Mouse (Mus musculus): ENCODE measurements at regions not wholly inside any gene's neighbourhood (a gene's known extent, or its start where the extent isn't known, plus 50 kb on each side); places are given as distances from the start of the nearest gene placed in this dataset.
"Not testable (repeated sequence)": the region's sequence is repeated elsewhere in the genome, so short reads cannot be mapped to it uniquely, and the experiment has no call there.

DNA sequence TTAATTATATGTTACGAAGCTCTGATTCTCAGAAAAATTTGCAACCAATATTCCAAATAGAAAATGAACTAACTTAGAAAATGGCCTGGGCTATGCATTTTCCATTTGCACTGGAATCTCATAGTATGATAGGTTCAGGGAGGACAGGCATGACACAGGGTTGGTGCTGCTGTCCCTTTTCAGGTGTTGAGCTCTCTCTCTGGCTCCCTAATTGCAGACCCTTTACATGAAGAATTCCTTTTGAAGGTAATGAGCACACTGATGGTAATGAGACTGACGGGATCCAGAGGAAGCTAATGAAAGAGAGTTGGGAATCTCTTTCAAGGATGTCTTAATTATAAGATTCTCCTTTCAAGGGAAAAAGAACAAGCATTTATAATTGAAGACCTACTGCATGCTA, 87.6 kb downstream of the Serpinb8 start:
- no peak for ATAC-seq (replicated peaks; ENCODE audit: poor library complexity, severe bottlenecking)

DNA sequence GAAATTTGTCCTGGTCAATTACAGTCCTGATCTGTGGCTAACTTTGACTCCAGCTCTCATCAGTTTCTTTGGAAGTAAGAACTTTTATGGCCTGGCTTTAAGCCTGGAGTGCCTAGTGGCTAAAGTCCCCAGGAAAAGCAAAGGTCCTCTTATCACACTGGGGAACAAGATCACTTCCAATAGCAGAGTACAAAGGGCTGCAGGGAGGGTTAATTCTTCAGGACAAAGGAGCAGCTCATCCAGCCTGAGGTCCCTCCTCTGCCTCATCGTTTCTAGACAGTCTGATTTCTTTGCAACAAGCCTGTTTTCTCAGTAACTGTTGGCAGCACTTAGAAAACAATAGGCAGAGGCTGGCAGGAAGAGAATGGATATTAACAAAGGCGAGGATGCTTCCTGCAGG, 107.1 kb downstream of the Serpinb8 start:
- no peak for ATAC-seq (replicated peaks; ENCODE audit: poor library complexity, severe bottlenecking)

DNA sequence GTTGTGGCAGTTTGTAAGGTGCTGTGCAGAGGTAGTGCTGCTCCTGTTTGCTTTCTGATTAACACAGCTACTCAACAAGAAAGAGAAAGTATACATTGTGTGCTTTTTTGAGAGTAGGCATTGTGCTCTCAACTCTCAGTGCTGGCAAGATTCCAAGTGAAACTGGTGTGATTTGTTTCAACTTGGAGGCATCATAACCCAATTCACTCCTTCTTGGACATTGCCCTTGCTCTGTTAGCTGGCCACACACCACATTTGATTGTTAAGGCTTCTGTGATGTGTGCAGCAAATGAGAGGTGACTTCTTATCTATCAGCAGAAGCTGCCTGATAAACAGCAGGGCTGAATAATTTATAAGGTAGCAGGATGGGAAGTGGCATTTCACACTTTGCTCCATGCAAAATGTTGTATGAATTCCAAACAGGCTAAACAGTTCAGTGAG, 116.3 kb downstream of the Serpinb8 start:
- ATAC-seq (replicated peaks; ENCODE audit: poor library complexity, severe bottlenecking): no peak

DNA sequence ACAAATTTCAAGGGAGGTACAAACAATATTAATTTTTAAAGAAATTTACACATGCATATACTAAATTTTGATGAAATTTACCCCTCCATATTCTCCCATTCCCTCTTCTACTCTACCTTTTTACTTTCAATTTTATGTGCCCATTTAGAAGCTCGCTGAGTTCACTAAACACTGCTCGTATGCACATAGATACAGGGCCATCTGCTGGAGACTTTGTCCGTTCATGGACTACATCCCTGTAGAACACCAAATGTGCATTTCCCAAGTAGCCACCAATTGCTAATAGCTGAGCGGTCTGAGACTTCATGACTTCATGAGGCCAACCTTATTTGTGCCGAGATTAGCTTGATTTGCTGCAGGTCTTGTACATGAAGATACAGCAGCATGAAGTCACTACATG, 118.8 kb downstream of the Serpinb8 start:
- no peak for ATAC-seq (replicated peaks; ENCODE audit: poor library complexity, severe bottlenecking)

DNA sequence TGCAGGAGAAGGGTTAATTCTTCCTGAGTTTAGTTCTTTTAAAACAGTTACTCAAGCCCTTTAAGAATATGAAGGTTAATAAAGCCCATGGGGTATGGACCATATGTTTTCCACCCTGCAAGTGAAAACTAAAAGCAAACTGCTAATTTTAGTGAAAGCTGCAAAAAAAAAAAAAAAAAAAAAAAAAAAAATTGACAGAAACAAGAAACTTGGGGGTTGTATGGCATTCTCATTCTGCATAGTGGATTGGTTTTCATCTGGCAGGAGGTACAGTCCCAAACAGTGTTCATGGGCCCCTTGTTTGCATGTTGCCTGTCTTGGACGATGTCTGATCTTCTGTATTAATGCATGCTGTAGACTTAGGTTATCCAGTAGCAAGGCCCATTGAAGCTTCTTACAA, 125.1 kb downstream of the Serpinb8 start:
- no peak for ATAC-seq (replicated peaks; ENCODE audit: poor library complexity, severe bottlenecking)

DNA sequence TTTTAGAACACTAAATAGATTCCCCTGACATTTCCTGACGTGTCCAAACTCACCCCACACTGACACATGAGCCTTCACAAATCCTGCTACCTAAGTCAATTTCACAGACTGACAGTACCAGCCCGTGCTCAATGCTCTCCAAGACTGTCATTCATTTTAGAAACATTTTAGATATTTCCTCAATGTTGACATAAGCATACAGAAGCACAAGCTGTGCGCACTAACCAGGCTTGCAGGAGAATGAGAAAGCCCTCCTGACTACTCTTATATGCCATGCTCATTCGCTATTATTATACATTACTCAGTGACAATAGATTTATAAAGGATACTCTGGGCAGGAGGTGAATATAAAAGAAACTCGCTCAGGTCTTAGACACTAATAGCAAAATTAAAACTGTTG, 129.5 kb downstream of the Serpinb8 start:
- no peak for ATAC-seq (replicated peaks; ENCODE audit: poor library complexity, severe bottlenecking)

DNA sequence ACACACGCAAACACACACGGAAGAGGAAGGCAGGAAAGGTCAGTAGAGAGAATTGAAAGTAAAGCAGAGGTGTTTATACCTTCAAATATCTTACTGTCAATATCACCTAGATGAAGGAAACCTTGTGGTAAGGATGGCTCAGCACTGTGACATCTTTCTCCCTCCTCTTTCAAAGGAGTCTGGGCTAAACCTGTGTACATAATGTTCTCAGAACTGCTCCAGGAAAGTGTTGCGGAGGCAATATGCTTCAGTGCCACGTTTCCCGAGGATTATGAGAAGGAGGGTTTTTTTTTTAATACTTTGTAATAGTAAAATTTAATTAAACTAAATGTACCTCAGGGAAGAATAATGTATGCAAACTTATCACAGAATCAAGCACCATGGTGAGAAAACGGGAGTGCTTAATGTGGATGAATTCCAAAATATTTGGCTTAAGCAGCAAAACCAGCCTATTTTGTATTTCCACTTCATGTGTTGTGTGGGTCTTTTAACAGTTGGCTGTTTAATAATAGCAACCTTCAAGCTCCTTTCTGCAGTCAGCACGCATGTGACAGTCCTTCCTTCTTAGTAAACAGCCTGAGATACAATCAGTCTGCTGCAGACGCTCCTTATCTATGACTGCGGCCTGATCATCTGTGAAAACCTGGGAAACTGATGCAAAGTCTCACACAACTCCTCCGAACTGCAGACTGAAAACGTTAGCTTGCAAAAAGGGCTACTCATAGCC, 138.5 kb downstream of the Serpinb8 start:
- no peak for ATAC-seq (replicated peaks; ENCODE audit: poor library complexity, severe bottlenecking)

DNA sequence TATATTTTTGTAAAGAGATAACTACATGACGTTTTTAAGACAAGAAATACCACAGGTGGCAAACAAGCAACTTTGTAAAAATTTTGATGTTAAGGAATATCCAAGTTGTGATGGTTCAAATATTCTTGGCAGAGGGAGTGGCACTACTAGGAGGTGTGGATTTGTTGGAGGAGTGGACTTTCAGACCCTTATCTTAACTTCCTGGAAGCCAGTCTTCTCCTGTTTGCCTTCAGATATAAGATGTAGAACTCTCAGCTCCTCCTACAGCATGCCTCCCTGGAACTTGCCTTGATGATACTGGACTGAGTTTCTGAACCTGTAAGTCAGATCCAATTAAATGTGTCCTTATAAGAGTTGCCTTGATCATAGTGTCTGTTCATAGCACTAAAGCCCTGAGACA, 175.5 kb downstream of the Serpinb8 start:
- ATAC-seq (replicated peaks; ENCODE audit: poor library complexity, severe bottlenecking): no peak

DNA sequence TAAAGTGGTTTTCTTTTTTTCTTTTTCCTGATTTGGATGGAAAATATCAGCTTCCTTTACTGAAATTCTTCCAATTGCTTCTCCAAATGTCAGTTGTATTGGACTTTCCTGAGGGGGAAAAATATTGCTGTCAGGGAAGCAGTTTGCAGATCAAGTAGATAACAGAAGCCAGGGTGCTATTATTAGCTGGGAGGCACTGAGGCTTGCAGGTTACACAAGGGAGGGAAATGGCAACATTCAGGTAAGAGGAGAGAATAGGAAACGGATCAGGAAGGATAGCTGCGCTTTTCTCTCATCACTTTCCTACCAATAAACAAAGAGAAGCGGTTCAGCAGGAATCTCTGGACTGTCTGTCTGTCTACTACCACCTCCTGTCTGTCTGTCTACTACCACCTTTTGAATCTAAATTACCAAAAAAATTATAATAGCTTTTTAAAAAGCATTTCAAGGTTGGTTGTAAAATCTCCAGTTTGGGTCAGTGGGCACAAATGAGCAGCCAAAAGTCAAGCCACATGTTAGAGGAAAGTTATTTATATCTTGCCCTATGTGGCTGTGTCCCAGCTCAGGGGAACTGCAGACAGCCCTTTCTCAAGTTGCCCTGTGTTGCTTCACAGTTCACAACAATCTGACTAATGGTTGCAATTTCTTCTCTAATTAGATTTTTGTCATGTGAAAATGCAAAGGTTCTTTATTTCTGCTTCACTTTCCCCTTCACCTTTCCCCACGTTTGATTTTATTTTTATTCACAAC, 177.6 kb downstream of the Serpinb8 start:
- no peak for ATAC-seq (replicated peaks; ENCODE audit: poor library complexity, severe bottlenecking)

DNA sequence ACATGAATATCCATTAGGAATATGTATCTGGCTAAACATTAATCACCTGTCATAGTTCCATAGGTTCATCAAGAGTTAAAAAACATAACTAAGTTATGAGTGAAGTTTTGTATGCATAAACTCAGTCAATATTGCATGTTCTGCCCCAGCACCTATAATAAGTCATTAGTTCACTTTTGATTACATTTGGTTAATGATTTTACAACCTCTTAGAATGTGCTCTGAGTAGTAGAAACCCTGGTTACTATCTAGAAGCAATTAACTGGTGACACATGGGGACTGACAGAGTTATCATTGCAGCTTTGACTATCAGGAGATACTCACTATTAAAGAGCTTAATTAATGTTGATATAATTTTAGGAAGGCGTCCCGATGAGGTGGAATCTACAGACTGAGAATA, 183.2 kb downstream of the Serpinb8 start:
- ATAC-seq (replicated peaks; ENCODE audit: poor library complexity, severe bottlenecking): no peak

DNA sequence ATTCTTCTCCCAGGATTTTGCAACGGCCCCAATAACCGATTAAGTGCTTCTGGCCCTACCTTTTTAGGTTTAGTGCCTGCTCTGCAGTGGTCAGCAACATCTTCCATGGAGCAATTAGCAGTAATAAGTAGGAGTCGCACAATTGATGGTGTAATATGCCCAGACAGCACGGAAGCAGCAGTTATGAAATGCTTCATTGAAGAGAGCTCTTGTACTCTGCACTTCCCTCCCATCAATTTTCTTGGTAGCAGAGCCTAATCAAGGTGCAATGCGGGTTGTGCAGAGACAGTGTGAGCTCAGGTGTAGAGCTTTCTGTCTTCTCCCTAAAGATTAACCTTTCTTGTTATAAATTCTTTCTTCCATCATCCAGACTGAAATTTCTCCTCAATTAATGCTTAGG, 193.3 kb downstream of the Serpinb8 start:
- no peak for ATAC-seq (replicated peaks; ENCODE audit: poor library complexity, severe bottlenecking)

DNA sequence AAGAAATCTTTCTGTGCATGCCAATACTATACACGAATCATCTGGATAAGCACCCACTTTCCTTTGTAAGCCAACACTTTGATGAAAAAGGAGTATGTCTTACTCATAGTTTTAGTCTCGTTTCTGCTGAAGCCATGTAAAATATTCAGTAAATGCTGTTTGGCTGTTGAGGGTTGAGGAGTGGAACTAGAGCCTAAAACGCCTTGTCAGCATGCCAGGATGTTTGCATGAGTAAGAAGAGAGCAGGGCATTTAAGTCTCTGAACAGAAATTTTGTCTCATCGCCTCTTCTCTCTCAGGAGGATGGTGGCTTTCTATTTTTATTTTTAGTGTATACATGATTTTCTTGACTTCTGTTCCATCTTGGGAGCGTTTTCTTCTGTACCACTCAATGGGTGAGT, 216.0 kb downstream of the Serpinb8 start:
- ATAC-seq (replicated peaks; ENCODE audit: poor library complexity, severe bottlenecking): no peak

DNA sequence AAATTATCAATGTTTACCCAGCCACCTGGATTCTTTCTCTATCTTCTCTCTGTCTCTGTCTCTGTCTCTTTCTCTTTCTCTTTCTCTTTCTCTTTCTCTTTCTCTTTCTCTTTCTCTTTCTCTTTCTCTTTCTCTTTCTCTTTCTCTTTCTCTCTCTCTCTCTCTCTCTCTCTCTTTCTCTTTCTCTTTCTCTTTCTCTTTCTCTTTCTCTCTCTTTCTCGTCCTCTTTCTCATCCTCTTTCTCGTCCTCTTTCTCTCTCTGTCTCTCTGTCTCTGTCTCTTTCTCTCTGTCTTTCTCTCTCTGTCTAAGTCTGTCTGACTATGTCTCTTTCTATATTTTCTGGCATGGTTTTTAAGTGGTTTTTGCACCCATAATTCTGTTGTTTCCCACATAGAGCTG, 217.6 kb downstream of the Serpinb8 start:
- ATAC-seq (replicated peaks; ENCODE audit: poor library complexity, severe bottlenecking): not testable (repeated sequence)

DNA sequence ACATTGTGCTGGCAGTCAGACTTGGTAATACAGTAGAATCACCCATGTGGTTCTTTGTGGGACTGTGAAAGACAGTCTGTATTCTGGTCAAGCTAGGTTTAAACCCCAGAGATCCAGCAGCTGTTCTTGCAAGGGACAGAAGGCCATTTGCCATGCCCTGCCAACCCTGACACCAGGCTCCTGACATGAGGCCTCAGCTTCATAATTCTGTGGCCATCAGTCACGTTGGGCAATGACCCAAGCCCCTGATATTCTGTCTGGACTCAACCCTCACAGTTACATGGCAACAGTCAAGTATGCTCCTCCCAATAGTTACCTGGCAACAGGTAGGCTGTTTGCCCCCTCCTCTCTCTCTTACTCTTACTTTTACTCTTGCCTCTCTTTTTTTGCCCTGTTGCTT, 221.3 kb downstream of the Serpinb8 start:
- ATAC-seq (replicated peaks; ENCODE audit: poor library complexity, severe bottlenecking): no peak

DNA sequence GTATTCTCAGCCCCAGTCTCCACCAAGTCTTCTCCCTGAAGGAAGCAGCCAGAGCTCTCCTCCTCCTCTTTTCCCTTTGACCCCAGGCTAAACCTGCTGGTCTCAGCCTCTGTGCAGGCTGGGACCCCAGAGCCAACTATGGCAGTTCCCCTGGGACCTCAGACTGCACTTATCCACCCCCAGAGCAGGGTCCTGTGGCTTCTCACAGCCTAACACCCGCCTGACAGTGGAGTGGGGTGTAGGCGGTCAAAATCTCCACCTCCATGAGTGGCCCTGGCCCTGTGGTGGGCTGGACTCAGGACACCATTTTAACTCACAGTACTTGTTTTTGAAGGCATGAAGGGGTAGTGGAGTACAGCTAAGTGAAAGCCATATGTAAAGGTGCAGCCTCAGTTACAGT, 222.1 kb downstream of the Serpinb8 start:
- ATAC-seq (replicated peaks; ENCODE audit: poor library complexity, severe bottlenecking): no peak

DNA sequence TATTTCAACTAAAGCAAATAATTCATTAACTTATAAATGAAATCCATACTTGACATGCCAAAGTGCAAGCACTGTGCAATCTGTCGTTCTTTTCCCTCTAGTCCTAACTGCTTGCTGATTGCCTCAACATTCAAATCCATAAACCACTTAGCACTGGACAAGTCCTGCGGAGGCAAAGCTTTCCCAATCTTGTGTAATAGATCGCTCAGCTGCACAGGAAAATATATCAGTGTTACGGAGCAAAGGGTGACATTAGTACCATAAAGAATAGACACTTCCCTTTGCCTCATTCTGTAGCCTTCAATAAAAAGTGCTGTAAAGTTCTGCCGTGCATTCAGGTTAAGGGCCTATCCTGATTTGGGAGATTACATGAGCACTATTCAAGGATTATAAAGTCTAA, 248.1 kb downstream of the Serpinb8 start:
- ATAC-seq (replicated peaks; ENCODE audit: poor library complexity, severe bottlenecking): no peak

DNA sequence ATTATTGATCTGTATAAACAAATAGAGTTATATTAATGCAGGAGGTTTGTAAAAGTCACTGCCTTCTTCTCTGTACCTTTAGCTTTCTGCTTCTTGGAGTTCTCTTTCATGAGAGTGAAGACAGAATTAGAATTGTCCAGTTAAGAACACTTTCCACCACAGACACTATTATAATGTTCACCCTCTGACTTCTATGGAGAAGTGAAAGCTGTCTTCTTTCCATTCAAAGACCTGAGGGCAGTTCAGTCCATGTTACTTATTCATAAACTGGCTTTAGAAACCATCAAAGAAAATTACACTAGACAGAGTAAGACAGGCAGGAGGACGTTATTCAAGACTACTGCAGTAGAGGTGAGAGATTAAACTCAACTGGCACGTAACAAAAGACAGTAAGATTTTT, 262.6 kb downstream of the Serpinb8 start:
- ATAC-seq (replicated peaks; ENCODE audit: poor library complexity, severe bottlenecking): no peak

DNA sequence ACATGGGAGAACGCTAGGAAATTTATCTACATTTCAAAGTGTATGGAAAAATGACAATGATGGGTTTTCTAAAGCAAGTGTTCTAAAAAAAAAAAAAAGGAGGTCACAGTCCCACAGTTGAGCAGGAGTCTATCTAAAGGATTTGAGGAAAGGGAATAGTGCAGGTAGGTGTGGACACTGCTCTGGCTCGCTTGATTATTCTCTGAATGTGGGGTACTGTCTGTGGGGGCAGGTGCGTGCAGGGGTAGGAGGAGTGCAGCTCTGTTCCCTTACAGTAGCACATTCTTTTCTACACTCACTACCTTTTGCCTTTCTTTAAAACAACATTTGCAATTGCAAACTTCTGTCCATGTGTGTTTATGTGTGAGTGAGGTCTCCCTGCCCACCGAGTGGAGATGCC, 263.2 kb downstream of the Serpinb8 start:
- no peak for ATAC-seq (replicated peaks; ENCODE audit: poor library complexity, severe bottlenecking)

DNA sequence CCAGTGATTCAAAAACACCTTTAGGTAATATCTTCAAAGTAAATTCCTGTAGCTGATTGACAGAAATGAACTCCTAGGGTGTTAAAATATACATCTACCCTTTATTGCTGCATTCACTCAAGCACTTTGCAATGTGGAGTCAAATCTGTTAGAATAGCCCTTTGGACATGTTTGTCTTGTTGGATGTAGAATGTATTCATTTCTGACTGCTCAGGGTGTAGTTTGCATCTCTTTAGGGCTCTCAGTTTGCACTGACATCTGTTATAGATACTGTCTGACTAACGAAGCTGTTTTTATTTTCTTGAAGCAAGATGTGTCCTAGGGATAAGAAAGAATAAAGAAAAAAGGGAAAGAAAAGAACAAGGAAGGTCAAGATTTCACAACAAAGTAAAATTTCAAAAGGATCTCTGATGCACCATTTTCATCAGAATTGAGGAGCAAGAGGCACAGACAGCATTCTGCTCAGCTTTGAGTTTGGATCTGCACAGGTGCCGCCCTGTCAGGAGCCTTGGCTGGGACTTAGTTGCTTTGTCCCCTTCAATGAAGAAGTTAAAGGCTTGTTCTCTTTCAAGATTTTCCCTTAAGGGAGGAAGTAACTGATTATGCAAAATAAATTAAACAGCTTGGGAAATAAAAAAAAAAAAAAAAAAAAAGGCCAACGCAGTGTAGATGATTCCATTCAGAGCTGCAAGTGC, 308.1 kb downstream of the Serpinb8 start:
- no peak for ATAC-seq (replicated peaks; ENCODE audit: poor library complexity, severe bottlenecking)

DNA sequence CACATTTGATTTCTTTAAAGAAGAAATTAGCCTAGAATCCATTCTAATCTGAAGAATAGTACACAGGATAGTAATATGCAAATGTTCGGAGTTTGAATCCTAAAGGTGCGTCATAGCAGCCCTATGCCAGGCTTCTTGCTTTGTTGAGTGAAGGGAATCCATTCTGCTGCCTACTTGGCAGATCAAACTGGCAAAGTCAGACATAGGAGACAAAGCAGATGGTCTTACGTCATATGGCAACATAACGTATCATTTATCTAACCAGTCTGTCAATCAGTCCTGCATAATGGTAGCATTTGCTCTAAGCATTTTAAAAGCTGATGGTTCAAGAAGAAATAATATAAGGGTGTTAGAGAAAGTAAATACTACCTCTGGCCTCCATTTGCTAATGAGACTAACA, 309.5 kb downstream of the Serpinb8 start:
- ATAC-seq (replicated peaks; ENCODE audit: poor library complexity, severe bottlenecking): no peak

DNA sequence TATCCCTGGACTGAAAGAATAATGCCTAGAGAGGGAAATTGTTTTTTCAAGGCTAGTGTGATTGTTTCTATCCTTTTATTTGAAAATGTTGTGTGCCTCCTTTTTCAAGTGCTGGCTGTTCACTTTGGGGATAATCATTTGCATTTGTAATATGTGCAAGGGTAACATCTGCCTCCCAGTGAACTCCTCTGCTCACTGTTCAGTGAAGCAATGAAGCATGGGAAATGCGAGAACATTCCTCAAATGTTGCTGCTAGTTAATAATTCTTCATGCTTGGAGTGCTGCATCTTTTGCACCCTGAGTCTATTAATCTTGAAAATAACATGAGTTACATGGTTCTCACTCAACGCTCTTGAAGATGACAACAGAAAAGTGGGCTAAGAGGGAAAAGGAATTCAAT, 310.6 kb downstream of the Serpinb8 start:
- no peak for ATAC-seq (replicated peaks; ENCODE audit: poor library complexity, severe bottlenecking)

DNA sequence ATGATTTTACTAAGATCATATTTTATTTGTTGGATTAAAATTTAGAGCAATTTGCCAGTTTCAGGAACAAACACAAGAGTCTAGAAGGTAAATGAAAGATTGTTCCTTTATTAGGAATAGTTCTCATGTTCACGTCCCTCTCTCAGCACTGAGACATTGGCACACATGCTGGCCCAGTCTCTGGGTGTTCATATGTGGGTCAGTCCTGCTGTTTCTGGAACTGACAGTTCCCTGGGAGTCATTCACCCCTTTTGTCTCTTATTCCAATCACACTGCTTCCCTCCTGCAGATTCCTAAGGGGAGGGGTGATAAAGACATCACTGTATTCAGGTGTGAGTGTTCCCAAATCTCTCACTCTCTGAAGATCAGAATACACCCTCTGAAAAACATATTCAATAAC, 311.1 kb downstream of the Serpinb8 start:
- no peak for ATAC-seq (replicated peaks; ENCODE audit: poor library complexity, severe bottlenecking)

All from granulocyte monocyte progenitor cell, adult 5-6 weeks (primary cell).